Mouse (Mus musculus): ENCODE measurements around the gene Adra2b. TPM values are rescaled to one million over a fixed set of nuclear protein-coding genes. Genes with fewer than 3 reads are reported as not detected.

The Adra2b gene
- polyA plus RNA-seq, 1 experiment from 2014 or later = 0.30 TPM

GRCm38 (mm10) chr2:127375087-127375486 lies 12.1 kb downstream of the Adra2b start:
- H3K4me2 ChIP-seq (ENCODE audit: low read depth, low read length) = no peak overlapping the region
- H3K27me3 ChIP-seq (ENCODE audit: control insufficient read depth, insufficient read depth, low read depth, low read length) = no peaks in the 10 kb centered on the region
- no peaks in the 10 kb centered on the region for H3K9me3 ChIP-seq (ENCODE audit: control insufficient read depth, low read length)
- H3K27ac ChIP-seq (ENCODE audit: low read length) = no peak overlapping the region
- no peak overlapping the region for H3K4me3 ChIP-seq (ENCODE audit: low read length)
- ATAC-seq (ENCODE audit: low read depth) = 0 out of 2 replicates have a peak, but pooled peaks have one; percentile 9
- no peak overlapping the region for H3K9ac ChIP-seq (ENCODE audit: low read length)
- 21% methylated on average over 3 of the region's 3 CpGs for WGBS
- no peaks in the 10 kb centered on the region for H3K36me3 ChIP-seq (ENCODE audit: control insufficient read depth, insufficient read depth, low read length)
- H3K4me1 ChIP-seq (replicated peaks; ENCODE audit: control insufficient read depth, insufficient read depth, low read length) = no peaks in the 10 kb centered on the region; the same call in 1 of the 2 replicates

- H3K36me3 ChIP-seq (ENCODE audit: control insufficient read depth, insufficient read depth, low read length) = no peaks in the 10 kb centered on the region
- no peaks in the 10 kb centered on the region for H3K27me3 ChIP-seq (ENCODE audit: control insufficient read depth, insufficient read depth, low read depth, low read length)
- 37% methylated on average over 7 of the region's 7 CpGs for WGBS
- ATAC-seq (ENCODE audit: low read depth) = no peak
- H3K4me2 ChIP-seq (ENCODE audit: low read depth, low read length) = no peak overlapping the region
- H3K4me1 ChIP-seq (replicated peaks; ENCODE audit: control insufficient read depth, insufficient read depth, low read length) = no peaks in the 10 kb centered on the region; the same call in 1 of the 2 replicates
- H3K9ac ChIP-seq (ENCODE audit: low read length) = no peak overlapping the region
- no peaks in the 10 kb centered on the region for H3K9me3 ChIP-seq (ENCODE audit: control insufficient read depth, low read length)
- no peak overlapping the region for H3K27ac ChIP-seq (ENCODE audit: low read length)
- H3K4me3 ChIP-seq (ENCODE audit: low read length) = no peak overlapping the region
Measured at GRCm38 (mm10) chr2:127375759-127376341, 12.8 kb downstream of the Adra2b start.

GRCm38 (mm10) chr2:127376423-127377051 lies 13.5 kb downstream of the Adra2b start:
- 77% methylated on average over 6 of the region's 6 CpGs for WGBS
- Histone ChIP-seq H3K27ac (ENCODE audit: low read length) (no peak overlapping the region), H3K27me3 (ENCODE audit: control insufficient read depth, insufficient read depth, low read depth, low read length) (no peaks in the 10 kb centered on the region), H3K9me3 (ENCODE audit: control insufficient read depth, low read length) (no peaks in the 10 kb centered on the region), H3K4me3 (ENCODE audit: low read length) (no peak overlapping the region), H3K4me1 (replicated peaks; ENCODE audit: control insufficient read depth, insufficient read depth, low read length) (no peaks in the 10 kb centered on the region; the same call in 1 of the 2 replicates), H3K4me2 (ENCODE audit: low read depth, low read length) (no peak overlapping the region), H3K36me3 (ENCODE audit: control insufficient read depth, insufficient read depth, low read length) (no peaks in the 10 kb centered on the region), H3K9ac (ENCODE audit: low read length) (no peak overlapping the region)
- no peak for ATAC-seq (ENCODE audit: low read depth)

GRCm38 (mm10) chr2:127377942-127378610 lies 15.1 kb downstream of the Adra2b start:
- no peak for ATAC-seq (ENCODE audit: low read depth)
- no peak overlapping the region for H3K4me3 ChIP-seq (ENCODE audit: low read length)
- no peaks in the 10 kb centered on the region for H3K36me3 ChIP-seq (ENCODE audit: control insufficient read depth, insufficient read depth, low read length)
- H3K9me3 ChIP-seq (ENCODE audit: control insufficient read depth, low read length) = no peaks in the 10 kb centered on the region
- no peaks in the 10 kb centered on the region for H3K27me3 ChIP-seq (ENCODE audit: control insufficient read depth, insufficient read depth, low read depth, low read length)
- H3K9ac ChIP-seq (ENCODE audit: low read length) = no peak overlapping the region
- WGBS = 58% methylated on average over 7 of the region's 7 CpGs
- no peak overlapping the region for H3K27ac ChIP-seq (ENCODE audit: low read length)
- H3K4me2 ChIP-seq (ENCODE audit: low read depth, low read length) = no peak overlapping the region
- no peaks in the 10 kb centered on the region; the same call in 1 of the 2 replicates for H3K4me1 ChIP-seq (replicated peaks; ENCODE audit: control insufficient read depth, insufficient read depth, low read length)

GRCm38 (mm10) chr2:127378611-127378990 lies 15.6 kb downstream of the Adra2b start:
- Histone ChIP-seq H3K4me2 (ENCODE audit: low read depth, low read length) (no peak overlapping the region), H3K4me3 (ENCODE audit: low read length) (no peak overlapping the region), H3K27me3 (ENCODE audit: control insufficient read depth, insufficient read depth, low read depth, low read length) (no peaks in the 10 kb centered on the region), H3K4me1 (replicated peaks; ENCODE audit: control insufficient read depth, insufficient read depth, low read length) (no peaks in the 10 kb centered on the region; the same call in 1 of the 2 replicates), H3K36me3 (ENCODE audit: control insufficient read depth, insufficient read depth, low read length) (no peaks in the 10 kb centered on the region), H3K27ac (ENCODE audit: low read length) (no peak overlapping the region), H3K9me3 (ENCODE audit: control insufficient read depth, low read length) (no peaks in the 10 kb centered on the region), H3K9ac (ENCODE audit: low read length) (no peak overlapping the region)
- ATAC-seq (ENCODE audit: low read depth) = peak; percentile 28; the same call in 1 of the 2 replicates
- WGBS = 53% methylated on average over 7 of the region's 7 CpGs

GRCm38 (mm10) chr2:127379250-127379649 lies 16.2 kb downstream of the Adra2b start:
- no peaks in the 10 kb centered on the region for H3K9me3 ChIP-seq (ENCODE audit: control insufficient read depth, low read length)
- WGBS = 54% methylated on average over 3 of the region's 3 CpGs
- no peaks in the 10 kb centered on the region for H3K36me3 ChIP-seq (ENCODE audit: control insufficient read depth, insufficient read depth, low read length)
- H3K4me3 ChIP-seq (ENCODE audit: low read length) = no peak overlapping the region
- H3K27ac ChIP-seq (ENCODE audit: low read length) = no peak overlapping the region
- H3K9ac ChIP-seq (ENCODE audit: low read length) = no peak overlapping the region
- H3K27me3 ChIP-seq (ENCODE audit: control insufficient read depth, insufficient read depth, low read depth, low read length) = no peaks in the 10 kb centered on the region
- no peak for ATAC-seq (ENCODE audit: low read depth)
- no peaks in the 10 kb centered on the region; the same call in 1 of the 2 replicates for H3K4me1 ChIP-seq (replicated peaks; ENCODE audit: control insufficient read depth, insufficient read depth, low read length)
- H3K4me2 ChIP-seq (ENCODE audit: low read depth, low read length) = no peak overlapping the region

- no peak overlapping the region for H3K4me2 ChIP-seq (ENCODE audit: low read depth, low read length)
- no peaks in the 10 kb centered on the region for H3K9me3 ChIP-seq (ENCODE audit: control insufficient read depth, low read length)
- H3K27me3 ChIP-seq (ENCODE audit: control insufficient read depth, insufficient read depth, low read depth, low read length) = no peaks in the 10 kb centered on the region
- H3K9ac ChIP-seq (ENCODE audit: low read length) = no peak overlapping the region
- H3K4me3 ChIP-seq (ENCODE audit: low read length) = no peak overlapping the region
- H3K36me3 ChIP-seq (ENCODE audit: control insufficient read depth, insufficient read depth, low read length) = no peaks in the 10 kb centered on the region
- H3K4me1 ChIP-seq (replicated peaks; ENCODE audit: control insufficient read depth, insufficient read depth, low read length) = no peaks in the 10 kb centered on the region
- 40% methylated on average over 7 of the region's 7 CpGs for WGBS
- no peak for ATAC-seq (ENCODE audit: low read depth)
- no peak overlapping the region for H3K27ac ChIP-seq (ENCODE audit: low read length)
Measured at GRCm38 (mm10) chr2:127383881-127384280, 20.9 kb downstream of the Adra2b start.

GRCm38 (mm10) chr2:127387521-127387920 lies 24.5 kb downstream of the Adra2b start:
- WGBS = 54% methylated on average over 2 of the region's 2 CpGs
- ATAC-seq (ENCODE audit: low read depth) = no peak

GRCm38 (mm10) chr2:127390352-127390751 lies 27.3 kb downstream of the Adra2b start:
- no peaks in the 10 kb centered on the region for H3K9me3 ChIP-seq (ENCODE audit: control insufficient read depth, low read length)
- no peaks in the 10 kb centered on the region for H3K4me1 ChIP-seq (replicated peaks; ENCODE audit: control insufficient read depth, insufficient read depth, low read length)
- H3K9ac ChIP-seq (ENCODE audit: low read length) = no peak overlapping the region
- H3K4me2 ChIP-seq (ENCODE audit: low read depth, low read length) = no peak overlapping the region
- no peaks in the 10 kb centered on the region for H3K36me3 ChIP-seq (ENCODE audit: control insufficient read depth, insufficient read depth, low read length)
- no peaks in the 10 kb centered on the region for H3K27me3 ChIP-seq (ENCODE audit: control insufficient read depth, insufficient read depth, low read depth, low read length)
- 28% methylated on average over 3 of the region's 3 CpGs for WGBS
- no peak overlapping the region for H3K4me3 ChIP-seq (ENCODE audit: low read length)
- no peak overlapping the region for H3K27ac ChIP-seq (ENCODE audit: low read length)
- ATAC-seq (ENCODE audit: low read depth) = no peak

More at GRCm38 (mm10) chr2:127387521-127387920, 24.5 kb downstream of the Adra2b start:
- H3K9ac ChIP-seq (ENCODE audit: low read length) = no peak overlapping the region
- H3K4me2 ChIP-seq (ENCODE audit: low read depth, low read length) = no peak overlapping the region
- H3K27ac ChIP-seq (ENCODE audit: low read length) = no peak overlapping the region
- H3K4me3 ChIP-seq (ENCODE audit: low read length) = no peak overlapping the region
- H3K36me3 ChIP-seq (ENCODE audit: control insufficient read depth, insufficient read depth, low read length) = no peaks in the 10 kb centered on the region
- H3K9me3 ChIP-seq (ENCODE audit: control insufficient read depth, low read length) = no peaks in the 10 kb centered on the region
- H3K4me1 ChIP-seq (replicated peaks; ENCODE audit: control insufficient read depth, insufficient read depth, low read length) = no peaks in the 10 kb centered on the region
- no peaks in the 10 kb centered on the region for H3K27me3 ChIP-seq (ENCODE audit: control insufficient read depth, insufficient read depth, low read depth, low read length)

Data from lung, embryonic 16.5 days (tissue).